Mouse (Mus musculus) T-helper 2 cell (primary cell): ENCODE measurements around the gene Tmbim1.
"Not testable (repeated sequence)": the region's sequence is repeated elsewhere in the genome, so short reads cannot be mapped to it uniquely, and the experiment has no call there.

Experiments used
- in situ Hi-C: fragments of 300-600 bp; cut with MboI, MseI; formaldehyde crosslinking; loops from one replicate; pipeline ENCODE4 v1.15.1; 2025; ENCODE audit warnings: high pct_unique_total_duplicates

Tmbim1 gene

DNA sequence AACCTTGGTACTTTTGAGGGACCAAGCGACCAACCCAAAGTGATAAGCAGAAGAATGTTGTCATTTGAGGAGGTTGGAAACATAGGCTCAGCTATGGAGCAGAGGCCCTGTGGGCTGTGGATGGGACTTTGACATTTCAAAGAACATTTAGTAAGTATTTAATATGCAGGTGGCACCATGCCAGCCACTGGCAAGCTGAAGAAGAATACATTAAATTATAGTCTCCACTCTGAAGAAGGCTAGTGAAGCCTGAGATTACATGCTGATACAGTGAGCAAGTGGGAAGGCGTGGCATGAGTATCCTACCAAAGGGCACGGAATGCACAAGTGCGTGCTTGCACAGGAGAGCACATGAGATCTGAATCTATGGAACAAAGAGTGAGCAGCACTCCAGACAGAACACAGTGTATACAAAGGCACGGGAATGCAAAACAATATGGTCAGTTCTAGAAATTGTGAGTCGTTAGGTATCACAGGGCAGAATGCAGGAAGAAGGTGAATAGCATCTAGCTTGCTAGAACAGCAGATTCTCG lies 24.5 kb upstream of the Tmbim1 start:
- in situ Hi-C loops, result no loop called here

DNA sequence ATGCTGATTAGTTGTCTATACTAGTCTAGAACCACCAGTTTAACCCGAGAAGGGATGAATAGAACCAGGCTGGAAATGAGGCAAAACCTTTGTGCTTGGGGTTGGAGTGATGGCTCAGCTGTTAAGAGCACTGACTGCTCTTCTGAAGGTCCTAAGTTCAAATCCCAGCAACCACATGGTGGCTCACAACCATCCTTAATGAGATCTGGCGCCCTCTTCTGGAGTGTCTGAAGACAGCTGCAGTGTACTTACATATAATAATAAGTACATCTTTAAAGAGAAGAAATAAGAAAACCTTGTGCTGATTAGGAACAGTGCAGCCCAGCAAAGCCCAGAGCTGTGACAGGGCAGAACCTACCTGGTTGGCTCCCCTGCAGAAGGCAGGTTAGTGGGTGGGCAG lies 21.5 kb upstream of the Tmbim1 start:
- in situ Hi-C loops, result not testable (repeated sequence)

DNA sequence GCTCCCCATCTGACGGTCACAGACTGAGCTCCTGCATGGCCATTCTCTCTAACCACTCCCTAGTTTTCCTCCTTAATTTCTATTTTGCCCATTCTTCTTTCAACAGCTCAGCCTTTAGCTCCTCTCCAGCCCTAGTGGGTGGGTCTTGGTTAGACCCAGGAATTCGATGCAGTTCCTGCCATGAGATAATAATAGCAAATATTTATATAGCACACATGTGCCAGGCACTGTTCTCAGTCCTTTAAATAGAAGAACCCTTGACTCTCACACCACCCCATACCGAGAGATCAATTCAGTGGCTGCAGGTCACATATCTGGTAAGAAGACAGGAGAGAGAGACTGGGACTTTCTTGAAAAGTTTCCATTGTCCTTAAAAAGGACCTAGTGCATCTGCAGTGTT lies 16.0 kb upstream of the Tmbim1 start:
- in situ Hi-C loops, result no loop called here

DNA sequence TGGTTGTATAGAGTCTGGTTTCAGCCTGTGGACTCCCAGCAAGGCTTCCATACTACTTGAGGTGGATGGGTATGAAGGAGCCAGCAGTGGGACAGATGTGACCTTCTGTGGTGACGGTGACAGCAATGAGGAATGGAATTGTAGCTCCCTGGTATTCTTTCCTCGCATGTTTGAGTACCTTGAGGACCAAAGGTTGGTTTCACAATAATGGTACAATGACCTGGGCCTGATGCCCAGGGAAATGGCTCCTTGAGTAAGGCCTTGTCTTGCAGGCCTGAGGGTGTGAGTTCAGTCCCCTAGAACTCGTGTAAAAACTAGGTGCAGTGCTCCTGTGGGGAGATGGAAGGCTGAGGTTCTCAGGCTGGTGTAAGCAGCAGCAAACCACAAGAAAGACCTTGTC lies 13.3 kb upstream of the Tmbim1 start:
- in situ Hi-C loops, result no loop called here

DNA sequence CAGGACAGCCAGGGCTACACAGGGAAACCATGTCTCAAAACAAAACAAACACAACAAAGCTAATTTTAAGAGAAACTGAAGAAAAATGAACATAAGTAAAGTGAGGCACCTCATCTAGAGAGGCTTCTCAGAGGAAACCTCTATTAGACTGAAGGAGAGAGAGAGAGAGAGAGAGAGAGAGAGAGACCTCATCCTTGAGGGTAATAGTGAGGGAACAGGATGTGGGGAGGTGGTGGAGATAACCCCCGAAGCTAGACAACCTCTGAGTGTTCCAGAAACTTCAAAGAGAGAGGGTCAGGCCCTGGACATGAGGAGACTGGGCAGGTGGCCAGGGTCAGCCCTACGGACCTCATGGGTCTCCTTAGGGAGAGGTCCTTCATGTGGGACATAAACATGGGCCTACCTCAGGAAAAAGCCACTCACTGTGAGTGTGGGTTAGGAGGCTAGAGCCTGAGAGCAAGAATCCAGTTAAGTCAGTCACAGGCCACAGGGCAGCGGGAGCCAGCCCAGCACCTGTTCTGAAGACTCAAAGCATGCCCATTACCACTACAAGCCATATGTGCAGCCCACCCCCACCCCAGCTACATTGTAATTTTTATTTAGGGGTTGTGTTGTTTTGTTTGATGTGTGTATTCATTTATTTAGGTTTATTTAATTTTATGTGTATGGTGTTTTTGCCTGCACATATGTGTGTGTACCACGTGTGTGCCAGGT lies 10.8 kb upstream of the Tmbim1 start:
- in situ Hi-C loops, result no loop called here

DNA sequence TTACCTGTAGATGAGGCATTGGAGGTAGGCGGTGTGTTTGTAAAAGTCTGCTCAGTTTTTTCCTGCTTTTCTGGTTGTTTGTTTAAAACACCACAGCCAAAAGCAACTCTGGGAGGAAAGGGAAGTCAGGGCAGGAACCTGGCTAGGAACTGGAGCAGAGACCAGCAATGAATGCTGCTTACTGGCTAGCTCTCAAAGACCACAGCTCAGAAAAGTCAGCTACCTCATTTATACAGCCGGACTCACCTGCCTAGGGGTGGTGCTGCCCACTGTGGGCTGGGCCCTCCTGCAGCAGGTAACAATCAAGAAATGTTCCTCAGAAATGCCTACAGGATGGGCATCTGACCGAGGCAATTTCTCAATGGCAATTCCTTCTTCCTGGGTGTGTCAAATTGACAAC lies 9.4 kb upstream of the Tmbim1 start:
- in situ Hi-C loops, result no loop called here

DNA sequence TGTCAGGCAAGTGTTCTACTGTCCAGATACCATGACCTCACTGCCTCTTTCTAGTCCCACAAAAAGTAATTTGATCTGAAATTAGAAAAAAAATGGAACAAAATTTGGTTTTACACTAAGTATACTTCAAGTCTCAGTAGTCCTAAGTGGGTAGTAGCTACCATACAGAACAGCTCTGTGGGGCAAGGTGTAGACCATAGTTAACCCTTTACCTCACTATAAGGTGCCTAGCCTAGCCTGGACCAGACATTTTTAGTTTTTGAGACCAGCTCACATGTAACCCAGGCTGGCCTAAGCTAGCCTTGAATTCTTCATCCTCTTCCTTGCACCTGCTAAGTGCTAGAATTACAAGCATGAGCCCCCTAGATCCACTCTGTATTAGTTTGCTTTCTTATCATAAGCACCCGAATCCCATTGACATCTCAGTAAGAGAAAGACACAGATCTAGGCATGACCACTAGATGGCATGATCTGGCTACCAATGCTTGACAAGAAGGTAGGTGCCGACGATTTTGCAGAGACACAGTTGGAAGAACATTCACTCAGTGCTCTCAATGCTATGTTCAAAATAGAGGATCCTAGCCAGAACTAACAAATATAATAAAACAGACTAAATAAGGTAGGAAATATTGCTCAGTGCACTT lies 7.7 kb upstream of the Tmbim1 start:
- in situ Hi-C loops, result no loop called here

DNA sequence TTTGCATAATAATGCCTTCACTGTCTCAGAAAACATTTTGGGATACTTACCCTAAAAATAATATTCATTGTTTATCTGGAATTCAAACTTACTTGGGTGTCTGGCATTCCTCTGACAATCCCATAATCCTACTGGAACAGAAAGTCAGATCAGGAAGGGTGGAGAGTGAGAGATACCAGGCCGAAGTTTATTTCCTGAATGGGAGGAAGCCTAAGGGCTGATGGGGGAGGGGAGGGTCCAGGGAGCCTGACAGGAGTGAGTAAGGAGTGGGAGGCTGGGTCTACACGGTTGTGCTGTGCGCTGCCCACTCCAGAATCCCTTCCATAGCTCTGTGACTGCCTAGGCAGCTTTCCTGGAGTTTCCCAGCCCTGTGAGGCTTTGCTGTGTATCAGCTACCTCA lies 4.3 kb upstream of the Tmbim1 start:
- in situ Hi-C loops, result no loop called here

DNA sequence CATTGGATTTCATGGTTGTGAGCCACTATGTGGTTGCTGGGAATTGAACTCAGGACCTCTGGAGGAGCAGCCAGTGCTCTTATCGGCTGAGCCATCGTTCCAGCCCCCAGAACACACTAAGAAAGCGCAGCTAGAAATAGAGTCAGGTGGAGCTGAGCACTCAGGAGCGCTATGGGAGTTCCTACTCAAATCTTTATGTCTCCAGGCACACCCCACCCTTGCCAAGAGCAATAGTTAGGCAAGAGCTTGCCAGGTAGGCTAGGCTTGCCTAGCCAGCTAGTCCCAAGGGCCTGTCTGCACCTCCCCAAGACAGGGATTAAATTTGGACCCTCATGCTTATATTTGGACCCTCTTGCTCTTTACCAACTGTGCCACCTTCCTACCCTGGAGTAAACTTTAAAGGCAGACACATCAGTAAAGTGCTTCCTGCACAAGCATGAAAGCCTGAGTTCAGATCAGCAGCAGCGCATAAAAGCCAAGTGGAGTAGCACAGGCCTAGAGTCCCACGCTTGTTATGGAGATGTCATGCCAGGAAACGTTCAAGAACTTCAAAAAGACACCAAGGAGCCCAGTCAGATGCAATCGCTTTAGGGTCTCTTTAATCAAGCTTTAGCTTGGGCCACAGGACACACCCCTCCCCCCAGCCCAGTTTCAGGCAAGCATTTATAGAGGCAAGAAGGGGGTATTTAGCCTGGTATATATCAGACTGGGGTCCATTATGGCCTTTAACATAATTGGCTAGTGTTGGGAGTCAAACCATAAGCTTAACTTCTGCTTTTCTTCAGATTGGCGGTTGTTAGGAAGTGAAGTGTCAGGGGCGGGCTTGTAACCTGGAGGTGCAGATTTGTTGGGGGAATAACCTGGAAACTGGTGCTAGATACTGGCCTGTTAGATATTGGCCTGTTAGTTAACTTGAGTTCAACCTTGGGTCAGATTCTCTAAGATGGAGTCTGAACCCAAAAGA lies 2.9 kb upstream of the Tmbim1 start:
- in situ Hi-C loops, result no loop called here

DNA sequence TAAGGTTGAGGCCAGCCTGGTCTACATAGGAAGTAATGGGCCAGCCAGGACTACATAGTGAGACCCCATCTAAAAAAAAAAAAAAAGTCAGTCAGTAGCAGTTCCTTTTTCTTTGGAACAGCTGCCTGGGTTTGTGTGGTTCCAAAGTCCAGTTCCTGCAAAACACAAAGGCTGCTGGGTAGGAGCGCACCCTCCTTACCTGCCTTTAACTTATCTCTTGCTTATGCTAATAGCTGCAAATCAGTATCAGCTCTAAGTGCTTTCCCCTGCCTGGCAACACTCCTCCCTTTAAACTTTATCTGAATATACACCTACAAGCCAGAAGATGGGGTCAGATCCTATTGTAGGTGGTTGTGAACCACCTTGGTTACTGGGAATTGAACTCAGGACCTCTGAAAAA lies 1.7 kb upstream of the Tmbim1 start:
- in situ Hi-C loops, result no loop called here

DNA sequence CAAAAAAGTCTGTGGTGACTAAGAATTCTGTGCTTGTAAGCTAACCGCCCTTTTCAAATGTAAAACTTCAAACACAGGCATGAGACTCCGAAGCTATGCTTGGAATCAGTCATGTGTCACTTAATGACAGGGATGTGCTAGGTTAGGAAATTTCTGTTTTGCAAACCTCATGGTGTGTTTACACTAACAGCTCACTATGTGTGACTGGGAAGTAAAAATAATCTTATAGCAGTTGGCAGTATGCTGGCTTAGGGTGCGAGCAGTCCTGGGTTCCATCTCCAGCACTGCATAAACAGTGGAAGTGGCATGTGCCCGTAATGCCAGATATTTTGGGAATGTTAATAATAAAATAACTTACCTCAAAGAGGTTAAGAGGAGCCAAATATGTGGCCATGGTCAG lies 476 bp downstream of the Tmbim1 start:
- in situ Hi-C loops, result no loop called here

DNA sequence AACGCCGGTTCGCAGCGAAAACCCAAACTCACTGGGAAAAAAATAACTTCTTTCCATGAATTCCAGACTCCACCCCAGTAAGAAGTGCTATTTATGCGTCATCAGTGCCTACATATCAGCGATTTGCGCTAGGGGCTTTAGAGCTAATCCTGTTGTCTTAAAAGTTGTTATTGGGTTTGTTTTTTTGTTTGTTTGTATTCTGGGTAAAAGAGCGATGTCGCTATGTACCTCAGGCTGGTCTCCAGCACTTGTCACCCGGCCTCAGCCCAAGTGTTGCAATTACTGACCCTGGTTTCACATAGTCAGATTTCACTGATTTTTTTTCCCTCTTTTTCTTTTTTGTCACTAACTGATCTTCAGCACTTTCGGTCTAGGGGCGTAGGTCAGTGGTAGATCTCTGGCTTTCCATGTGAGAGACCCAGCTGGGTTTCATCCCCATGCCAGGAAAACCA lies 1.1 kb downstream of the Tmbim1 start:
- in situ Hi-C loops, result no loop called here

DNA sequence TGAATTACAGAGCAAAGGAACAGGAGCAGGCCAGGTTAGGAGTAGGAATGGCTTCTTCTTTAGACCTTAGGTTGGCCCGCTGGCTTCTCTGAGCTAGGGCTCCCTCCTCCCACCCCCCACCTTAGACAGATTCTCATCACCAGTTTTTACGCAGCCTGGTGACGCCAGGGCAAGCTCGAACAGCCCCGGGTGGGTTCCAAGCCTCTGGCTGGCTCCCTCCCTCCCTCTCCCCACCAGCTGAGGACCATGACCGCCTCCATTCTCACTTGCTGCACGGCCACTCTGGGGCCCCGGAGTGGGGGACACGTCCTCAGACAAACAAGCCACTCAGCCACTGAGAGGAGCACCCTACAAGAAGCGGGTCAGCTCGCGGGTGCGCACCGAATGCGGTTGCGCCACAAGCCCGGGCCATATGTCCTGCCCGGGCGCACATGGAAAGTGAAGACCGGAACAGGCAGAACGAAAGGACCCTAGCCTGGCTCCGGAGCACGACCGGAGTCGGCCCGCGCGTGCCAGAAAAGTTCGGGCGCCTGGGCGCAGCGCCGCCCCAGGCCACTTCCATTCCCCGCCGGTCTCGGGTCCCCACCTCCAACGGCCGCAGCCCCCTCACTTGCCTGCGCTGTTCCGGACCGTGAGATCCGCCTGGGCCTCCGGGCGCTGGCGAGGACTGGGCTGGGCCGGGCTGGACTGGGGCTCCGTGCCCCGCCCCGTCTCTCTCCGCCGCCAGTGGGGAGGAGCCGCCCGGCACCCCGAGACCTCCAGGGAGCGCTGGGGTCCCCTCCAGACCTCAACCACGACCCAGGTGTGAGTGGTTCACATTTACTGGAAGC lies 1.7 kb downstream of the Tmbim1 start:
- in situ Hi-C loops, result no loop called here

DNA sequence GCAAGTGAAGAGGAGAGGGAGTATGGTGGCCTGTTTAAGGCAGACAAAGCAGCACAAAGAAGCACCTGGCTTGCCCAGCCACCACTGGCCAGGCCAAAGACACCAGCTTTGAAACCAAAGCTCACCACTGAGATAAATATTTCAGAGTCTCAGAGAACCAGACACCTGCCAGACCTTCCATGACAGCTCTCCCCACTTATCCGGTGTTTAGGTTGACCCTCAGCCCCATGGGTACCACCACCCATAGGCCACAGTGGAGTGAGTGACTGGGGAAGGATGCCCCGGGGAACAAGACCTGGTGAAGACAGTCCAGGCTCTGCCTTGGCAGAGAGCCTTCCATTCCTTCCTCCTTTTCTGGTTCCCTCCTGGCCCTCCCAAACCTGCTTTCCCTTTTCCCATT lies 2.6 kb downstream of the Tmbim1 start:
- in situ Hi-C loops, result no loop called here

DNA sequence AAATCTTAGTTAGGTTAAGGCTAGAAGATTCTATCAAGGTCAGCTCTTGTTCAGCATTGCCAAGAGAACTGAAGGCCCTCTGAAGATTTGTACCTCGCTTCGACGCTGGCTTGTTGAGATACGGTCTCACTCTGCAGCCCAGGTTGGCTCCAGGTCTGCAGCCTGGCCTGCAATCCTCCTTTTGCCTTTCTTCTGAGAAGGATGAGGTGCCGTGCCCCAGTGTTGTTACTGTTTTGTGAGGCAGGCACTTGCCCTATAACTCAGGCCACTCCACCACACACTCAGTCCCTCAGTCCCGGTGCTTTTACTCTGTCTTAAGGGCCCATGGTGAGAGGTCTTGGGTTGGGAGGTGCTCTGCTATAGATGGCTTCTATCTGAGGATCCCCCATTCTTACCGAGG lies 3.2 kb downstream of the Tmbim1 start:
- in situ Hi-C loops, result no loop called here

DNA sequence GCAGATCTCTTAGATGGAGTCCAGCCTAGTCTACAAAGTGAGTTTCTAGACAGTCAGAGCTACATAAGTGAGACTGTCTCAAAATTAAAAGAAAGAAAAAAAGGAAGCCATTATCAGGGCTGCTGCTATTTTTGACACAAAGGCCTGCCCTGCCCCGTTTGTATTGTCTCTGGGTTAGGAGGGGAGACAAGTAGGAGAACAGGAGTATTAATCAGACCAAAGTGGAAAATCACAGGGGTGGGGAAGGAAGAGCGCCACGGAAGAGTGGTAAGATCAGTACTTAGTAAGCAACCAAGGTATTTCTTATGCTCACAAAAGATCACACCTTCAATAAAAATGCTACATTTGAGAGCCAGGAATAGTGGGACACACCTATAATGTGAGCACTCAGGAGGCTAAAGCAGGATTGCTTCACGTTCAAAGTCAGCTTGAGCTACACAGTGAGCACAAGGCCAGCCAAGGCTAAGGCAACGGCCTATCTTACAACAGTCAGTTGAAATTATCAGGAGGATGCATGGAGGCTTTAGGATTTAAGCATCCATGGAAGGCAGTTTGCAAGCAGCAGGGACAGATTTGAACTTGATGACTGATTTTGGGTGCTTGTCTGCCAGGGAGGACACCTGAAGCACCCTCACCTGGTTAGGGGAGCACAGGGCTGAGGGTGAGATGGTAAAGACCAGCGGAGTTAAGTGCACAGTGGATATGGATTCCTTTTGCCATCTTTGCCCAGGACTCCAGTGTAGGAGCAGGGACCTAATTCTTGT lies 4.9 kb downstream of the Tmbim1 start:
- in situ Hi-C loops, result no loop called here

DNA sequence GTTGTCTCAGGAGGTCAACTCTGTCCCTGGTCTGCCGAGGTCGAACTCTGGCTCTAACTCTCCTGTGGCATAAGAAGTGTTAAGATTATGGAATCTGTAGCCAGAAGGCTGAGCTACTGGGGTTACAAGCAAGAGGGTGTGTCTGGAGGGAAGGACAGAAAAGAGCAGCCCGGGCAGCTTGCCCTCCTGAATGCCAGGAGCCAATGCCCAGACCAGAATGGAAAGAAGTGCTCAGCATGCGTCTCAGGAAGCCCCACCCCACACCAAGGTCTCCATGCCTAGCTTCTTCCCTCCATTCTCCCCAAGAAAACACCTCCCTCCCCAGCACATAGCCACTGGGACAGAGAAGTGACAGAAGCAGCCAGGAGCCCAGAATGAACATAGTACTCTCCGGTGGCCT lies 6.4 kb downstream of the Tmbim1 start:
- in situ Hi-C loops, result loop anchor here (10.0 kb wide), 1 partner anchor 86 kb away; no protein-coding TSS in a partner anchor

DNA sequence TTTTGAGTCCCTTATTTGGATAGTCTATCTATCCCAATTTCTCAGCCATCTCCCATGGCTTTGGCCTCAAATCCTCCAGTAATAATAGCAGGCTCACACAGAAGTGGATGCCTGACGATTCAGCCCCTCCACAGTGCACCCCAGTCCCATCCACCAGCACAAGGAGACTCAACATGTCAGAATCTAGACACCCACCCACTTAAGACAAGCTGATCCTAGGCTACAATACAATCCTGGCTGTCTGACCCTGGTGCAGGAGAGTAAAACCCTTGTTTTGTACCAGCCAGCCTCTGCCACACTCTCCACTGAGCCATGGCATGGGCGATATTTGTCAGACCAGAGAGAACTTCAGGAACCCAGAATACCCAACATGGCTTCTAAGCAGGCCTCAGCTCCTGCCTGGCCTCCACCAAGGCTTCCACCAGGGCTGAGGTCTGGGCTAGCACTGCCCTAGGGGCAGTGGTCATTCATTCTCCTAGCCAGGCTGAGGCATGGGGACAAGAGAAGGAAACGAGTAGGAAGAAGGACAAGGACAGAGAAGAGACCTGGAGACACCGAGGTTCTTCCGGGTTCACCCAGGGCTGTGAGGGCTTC lies 7.2 kb downstream of the Tmbim1 start:
- in situ Hi-C loops, result loop anchor here (10.0 kb wide), 1 partner anchor 87 kb away; no protein-coding TSS in a partner anchor

DNA sequence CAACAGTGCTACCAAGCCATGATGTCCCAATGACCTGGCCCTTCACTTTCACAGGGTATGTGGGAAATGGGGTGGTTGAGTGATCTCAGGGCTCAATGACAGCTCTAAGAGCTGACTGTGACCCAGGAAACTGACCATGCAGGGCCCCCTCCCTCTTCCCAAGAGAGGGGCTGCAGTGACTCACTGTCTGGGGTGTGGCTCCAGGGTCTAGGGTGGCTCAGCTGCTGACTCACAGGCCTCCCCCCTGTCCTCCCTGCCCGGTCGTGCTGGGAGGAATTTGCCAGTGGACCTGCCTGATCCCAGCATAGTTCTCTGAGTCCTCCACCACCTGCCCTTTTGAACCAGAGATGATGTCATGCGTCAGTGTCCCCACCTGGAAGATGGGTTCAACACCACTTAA lies 8.2 kb downstream of the Tmbim1 start:
- in situ Hi-C loops, result loop anchor here (10.0 kb wide), 1 partner anchor 88 kb away; no protein-coding TSS in a partner anchor

DNA sequence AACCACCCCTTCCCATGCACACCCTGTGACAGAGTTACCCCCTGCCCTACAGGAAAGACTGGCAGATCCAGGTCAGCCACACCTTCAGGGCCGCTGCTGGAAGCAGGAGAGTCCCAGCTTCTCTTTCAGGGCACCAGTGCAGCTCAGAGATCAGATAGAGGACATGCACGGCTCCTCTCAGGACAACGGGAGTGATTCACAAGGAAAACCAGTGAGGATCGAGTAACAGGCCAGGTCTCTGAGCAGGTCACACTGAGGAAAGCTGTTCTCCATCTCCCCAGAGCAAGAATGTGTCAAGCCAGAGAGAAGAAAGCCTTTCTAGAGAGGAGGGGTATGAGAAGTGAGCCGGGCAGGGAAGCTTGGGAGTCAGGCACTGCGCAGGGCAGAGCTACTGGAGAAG lies 8.9 kb downstream of the Tmbim1 start:
- in situ Hi-C loops, result loop anchor here (10.0 kb wide), 1 partner anchor 88 kb away; no protein-coding TSS in a partner anchor
